Mouse (Mus musculus): ENCODE results near the gene Zfp780b. TPM values are rescaled to one million over a fixed set of nuclear protein-coding genes. Genes with fewer than 3 reads are reported as not detected.
"Not testable (repeated sequence)": the region's sequence is repeated elsewhere in the genome, so short reads cannot be mapped to it uniquely, and the experiment has no call there.

The Zfp780b gene
- polyA plus RNA-seq (2015; fragmentation: Nextera tagmentation; extraction: Ambion mirVana) = 12.9 and 14.3 TPM in 2 replicates

DNA sequence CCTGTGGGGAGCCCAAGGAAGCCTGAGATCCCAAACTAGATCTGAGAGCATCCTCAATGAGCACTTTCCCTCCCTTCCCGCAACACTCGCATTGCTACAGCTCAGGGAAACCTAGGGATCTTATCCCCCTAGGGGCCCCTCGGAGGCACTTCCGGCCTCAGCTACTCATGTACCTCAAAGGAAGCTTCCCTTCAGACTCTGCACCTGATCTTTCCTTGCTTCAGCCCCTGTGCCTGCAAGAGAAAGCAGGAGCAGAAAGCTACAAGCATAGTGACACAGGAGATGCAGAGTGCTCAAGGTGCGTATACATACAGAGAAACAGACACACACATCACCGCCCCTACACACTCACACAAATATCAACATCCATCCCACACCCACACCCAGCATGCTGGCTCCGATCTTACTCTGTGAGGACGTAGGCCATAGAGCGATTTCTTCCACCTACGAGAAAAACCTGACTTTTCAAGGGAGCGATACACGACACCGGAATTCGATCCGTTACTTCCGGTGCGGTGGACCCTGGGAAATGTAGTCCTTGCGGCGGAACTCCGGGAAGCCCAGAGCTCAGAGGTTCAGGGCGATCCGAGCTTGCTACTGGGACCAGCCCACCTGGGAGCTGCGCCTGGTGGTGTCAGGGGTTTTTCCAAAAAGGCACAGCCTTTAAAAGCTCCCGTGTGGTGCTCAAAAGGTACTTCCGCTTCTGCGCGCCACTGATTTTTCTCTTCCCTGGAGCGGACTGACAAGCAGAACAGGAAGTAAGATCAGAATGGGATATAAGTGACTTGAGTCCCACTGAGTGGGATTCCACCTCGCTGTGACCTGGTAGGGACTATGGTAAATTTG, at the start of gene Zfp780b:
Gene Zfp780b, minus strand, starts transcription at position 489 of the 846 bp plus-strand sequence.
- WGBS = under 1% methylated on average over 29 of the region's 29 CpGs
- ATAC-seq (replicated peaks; ENCODE audit: extremely low read depth, insufficient read depth, low FRiP score) = peak; percentile 86
- peaks cover 11% of the 10 kb centered on the region; the same call in 1 of the 2 replicates for H3K4me1 ChIP-seq (ENCODE audit: control insufficient read depth, insufficient read depth, low read length)

DNA sequence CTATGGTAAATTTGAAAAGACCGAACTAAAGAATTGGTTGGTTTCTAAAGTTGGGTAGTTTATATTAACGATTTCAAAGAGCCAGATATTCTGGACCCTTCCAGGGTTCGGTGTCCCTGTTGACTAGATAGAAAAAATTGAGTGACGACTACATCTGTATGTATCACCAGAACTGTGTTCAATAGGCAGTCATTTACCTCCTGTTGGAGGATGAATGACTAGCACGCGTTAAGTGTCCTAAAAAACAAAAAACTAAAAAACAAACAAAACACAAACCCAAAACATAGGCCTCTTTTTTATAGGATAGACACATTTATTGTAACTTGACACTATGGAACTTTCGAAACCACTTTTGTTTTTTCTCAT, 35.5 kb upstream of the Zfp780b start:
- no peaks in the 10 kb centered on the region for H3K36me3 ChIP-seq (ENCODE audit: control insufficient read depth, insufficient read depth)
- H3K4me3 ChIP-seq (ENCODE audit: low read length) = peak overlapping the region; percentile 82
- peak overlapping the region; percentile 97 for H3K4me2 ChIP-seq (ENCODE audit: low read depth, low read length)
- peaks cover 6% of the 10 kb centered on the region for H3K9me3 ChIP-seq (replicated peaks; ENCODE audit: control insufficient read depth, low read length)
- peak overlapping the region; percentile 88 for H3K9ac ChIP-seq (ENCODE audit: low read length)
- WGBS = 28% methylated on average over 7 of the region's 7 CpGs
- H3K4me1 ChIP-seq (ENCODE audit: control insufficient read depth, insufficient read depth, low read length) = peaks cover 8% of the 10 kb centered on the region
- no peak for ATAC-seq (replicated peaks; ENCODE audit: extremely low read depth, insufficient read depth, low FRiP score)
- H3K27ac ChIP-seq (ENCODE audit: low read length) = no peak overlapping the region
- H3K27me3 ChIP-seq (ENCODE audit: control insufficient read depth, insufficient read depth, low read length) = no peaks in the 10 kb centered on the region

More for the DNA sequence above, at the start of gene Zfp780b:
- Histone ChIP-seq H3K9ac (ENCODE audit: low read length) (peak within 1 kb of the TSS; percentile 89), H3K9me3 (replicated peaks; ENCODE audit: control insufficient read depth, low read length) (peaks cover 22% of the 10 kb centered on the region), H3K4me3 (ENCODE audit: low read length) (peak within 1 kb of the TSS; percentile 93), H3K4me2 (ENCODE audit: low read depth, low read length) (peak within 1 kb of the TSS; percentile 85), H3K27me3 (ENCODE audit: control insufficient read depth, insufficient read depth, low read length) (no peaks in the 10 kb centered on the region), H3K27ac (ENCODE audit: low read length) (peak within 1 kb of the TSS; percentile 84), H3K36me3 (ENCODE audit: control insufficient read depth, insufficient read depth) (peaks cover 4% of the 10 kb centered on the region)

DNA sequence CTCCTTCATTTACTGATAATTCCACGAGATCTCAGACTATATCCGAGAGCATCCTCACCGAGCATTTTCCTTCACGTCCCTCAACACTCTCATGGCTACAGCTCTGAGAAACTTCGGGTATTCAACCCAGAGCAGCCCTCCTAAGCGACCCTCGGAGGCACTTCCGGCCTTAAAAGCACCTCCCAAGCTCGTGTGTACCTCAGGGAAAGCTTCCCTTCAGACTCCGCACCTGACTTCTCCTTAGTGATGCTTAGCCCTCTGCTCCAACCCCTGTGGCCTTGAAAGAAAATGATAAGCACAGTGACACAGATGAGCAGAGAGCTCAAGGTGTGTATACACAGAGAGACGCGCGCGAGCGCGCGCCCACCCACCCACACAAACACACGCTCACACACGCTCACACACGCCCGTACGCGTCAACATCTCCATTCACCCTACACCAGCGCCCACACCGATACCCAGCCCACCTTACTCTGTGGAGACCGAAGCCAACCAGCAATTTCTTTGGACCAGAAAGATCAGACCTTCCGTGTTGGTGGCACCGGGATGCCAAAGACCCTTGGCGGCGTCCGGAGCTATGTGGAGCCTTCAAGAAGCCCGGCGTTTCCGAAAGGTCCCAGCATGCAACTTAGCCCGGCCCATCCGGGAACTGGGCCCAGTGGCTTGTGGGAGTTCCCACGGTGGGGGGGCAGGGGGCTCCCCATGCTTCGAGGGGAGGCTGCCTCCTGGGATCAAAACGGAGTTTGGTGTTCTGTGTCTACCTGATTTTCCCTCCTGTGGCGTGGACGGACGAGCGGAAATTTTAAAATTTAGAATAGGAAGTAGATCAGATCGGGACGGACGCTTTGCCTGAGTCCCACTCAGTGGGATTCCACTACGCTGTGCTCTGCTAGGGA, 34.8 kb upstream of the Zfp780b start, which contains the start of gene Zfp850:
Gene Zfp850, minus strand, starts transcription at position 567 of the 896 bp plus-strand sequence.
- no peaks in the 10 kb centered on the region for H3K27me3 ChIP-seq (ENCODE audit: control insufficient read depth, insufficient read depth, low read length)
- under 1% methylated on average over 47 of the region's 47 CpGs for WGBS
- no peaks in the 10 kb centered on the region for H3K36me3 ChIP-seq (ENCODE audit: control insufficient read depth, insufficient read depth)
- H3K9me3 ChIP-seq (replicated peaks; ENCODE audit: control insufficient read depth, low read length) = peaks cover 3% of the 10 kb centered on the region
- peak within 1 kb of the TSS; percentile 88 for H3K9ac ChIP-seq (ENCODE audit: low read length)
- peak within 1 kb of the TSS; percentile 97 for H3K4me2 ChIP-seq (ENCODE audit: low read depth, low read length)
- H3K4me1 ChIP-seq (ENCODE audit: control insufficient read depth, insufficient read depth, low read length) = peaks cover 8% of the 10 kb centered on the region
- H3K4me3 ChIP-seq (ENCODE audit: low read length) = peak within 1 kb of the TSS; percentile 82
- peak; percentile 90 for ATAC-seq (replicated peaks; ENCODE audit: extremely low read depth, insufficient read depth, low FRiP score)
- no peak within 1 kb of the TSS for H3K27ac ChIP-seq (ENCODE audit: low read length)

DNA sequence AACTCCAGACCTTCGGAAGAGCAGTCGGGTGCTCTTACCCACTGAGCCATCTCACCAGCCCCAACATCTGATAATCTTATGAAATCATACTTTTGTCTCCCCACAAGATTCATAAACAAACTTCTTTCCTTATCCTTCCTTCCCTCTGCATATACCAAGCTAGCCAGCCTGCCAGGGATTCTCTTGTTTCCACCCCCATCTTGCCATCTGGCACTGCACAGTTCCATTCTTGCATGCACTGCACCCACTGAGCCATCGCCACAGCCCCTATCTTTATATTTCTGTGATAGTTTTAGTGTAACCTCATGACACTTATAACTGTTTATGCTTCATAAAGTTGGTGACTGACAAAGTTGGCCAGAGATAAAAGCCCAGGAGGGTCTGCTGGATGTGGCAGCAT, 31.3 kb upstream of the Zfp780b start:
- Histone ChIP-seq H3K27ac (ENCODE audit: low read length) (no peak overlapping the region), H3K9me3 (replicated peaks; ENCODE audit: control insufficient read depth, low read length) (no peaks in the 10 kb centered on the region), H3K9ac (ENCODE audit: low read length) (no peak overlapping the region), H3K4me2 (ENCODE audit: low read depth, low read length) (no peak overlapping the region), H3K4me3 (ENCODE audit: low read length) (no peak overlapping the region), H3K27me3 (ENCODE audit: control insufficient read depth, insufficient read depth, low read length) (no peaks in the 10 kb centered on the region), H3K36me3 (ENCODE audit: control insufficient read depth, insufficient read depth) (peaks cover 4% of the 10 kb centered on the region; the same call in 1 of the 2 replicates), H3K4me1 (ENCODE audit: control insufficient read depth, insufficient read depth, low read length) (peaks cover 8% of the 10 kb centered on the region)
- 92% methylated on average over 3 of the region's 3 CpGs for WGBS
- ATAC-seq (replicated peaks; ENCODE audit: extremely low read depth, insufficient read depth, low FRiP score) = no peak

DNA sequence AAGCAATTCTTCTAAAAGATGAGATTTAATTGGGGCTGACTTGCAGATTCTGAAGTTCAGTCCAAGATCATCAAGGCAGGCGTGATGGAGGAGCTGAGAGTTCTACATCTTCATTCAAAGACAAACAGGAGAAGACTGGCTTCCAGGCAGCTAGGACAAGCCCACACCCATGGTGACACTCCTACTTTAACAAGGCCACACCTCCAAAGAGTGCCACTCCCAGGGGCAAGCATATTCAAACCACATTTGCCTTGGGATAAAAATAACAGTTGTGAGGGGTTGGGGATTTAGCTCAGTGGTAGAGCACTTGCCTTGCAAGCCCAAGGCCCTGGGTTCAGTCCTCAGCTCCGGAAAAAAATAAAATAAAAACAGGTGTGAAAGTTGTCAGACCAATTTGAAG, 3.2 kb upstream of the Zfp780b start:
- no peak overlapping the region for H3K4me2 ChIP-seq (ENCODE audit: low read depth, low read length)
- WGBS = 73% methylated on average over 2 of the region's 2 CpGs

DNA sequence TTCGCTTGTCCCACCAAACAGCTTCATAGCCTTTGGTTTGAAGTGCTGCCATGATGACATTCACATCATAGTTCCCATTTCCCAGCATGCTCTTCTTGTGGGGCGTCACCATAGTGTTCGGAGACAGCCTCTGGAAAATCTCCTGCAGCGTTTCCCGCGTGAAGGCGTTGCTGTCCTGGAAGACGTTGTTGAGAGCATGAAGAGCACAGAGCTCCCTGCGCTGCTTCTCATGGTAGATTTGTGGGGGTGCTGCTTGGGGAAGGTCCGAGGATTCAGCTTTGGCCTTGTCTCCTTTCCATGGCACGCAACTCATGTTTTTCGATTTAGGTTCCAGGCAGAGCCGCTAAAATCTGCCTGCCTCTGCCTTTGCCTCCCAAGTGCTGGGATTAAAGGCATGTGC, 29.5 kb downstream of the Zfp780b start:
- not testable (repeated sequence) for ATAC-seq (replicated peaks; ENCODE audit: extremely low read depth, insufficient read depth, low FRiP score); H3K9ac ChIP-seq (ENCODE audit: low read length); H3K9me3 ChIP-seq (replicated peaks; ENCODE audit: control insufficient read depth, low read length); H3K4me3 ChIP-seq (ENCODE audit: low read length); H3K27ac ChIP-seq (ENCODE audit: low read length); H3K4me1 ChIP-seq (ENCODE audit: control insufficient read depth, insufficient read depth, low read length); H3K27me3 ChIP-seq (ENCODE audit: control insufficient read depth, insufficient read depth, low read length); H3K36me3 ChIP-seq (ENCODE audit: control insufficient read depth, insufficient read depth); H3K4me2 ChIP-seq (ENCODE audit: low read depth, low read length)
- 85% methylated on average over 13 of the region's 13 CpGs for WGBS

More for the DNA sequence above, 3.2 kb upstream of the Zfp780b start:
- Histone ChIP-seq H3K9me3 (replicated peaks; ENCODE audit: control insufficient read depth, low read length) (peaks cover 43% of the 10 kb centered on the region), H3K4me3 (ENCODE audit: low read length) (no peak overlapping the region), H3K27me3 (ENCODE audit: control insufficient read depth, insufficient read depth, low read length) (no peaks in the 10 kb centered on the region), H3K36me3 (ENCODE audit: control insufficient read depth, insufficient read depth) (peaks cover 9% of the 10 kb centered on the region), H3K27ac (ENCODE audit: low read length) (no peak overlapping the region), H3K4me1 (ENCODE audit: control insufficient read depth, insufficient read depth, low read length) (peaks cover 11% of the 10 kb centered on the region; the same call in 1 of the 2 replicates), H3K9ac (ENCODE audit: low read length) (no peak overlapping the region)
- ATAC-seq (replicated peaks; ENCODE audit: extremely low read depth, insufficient read depth, low FRiP score) = no peak

DNA sequence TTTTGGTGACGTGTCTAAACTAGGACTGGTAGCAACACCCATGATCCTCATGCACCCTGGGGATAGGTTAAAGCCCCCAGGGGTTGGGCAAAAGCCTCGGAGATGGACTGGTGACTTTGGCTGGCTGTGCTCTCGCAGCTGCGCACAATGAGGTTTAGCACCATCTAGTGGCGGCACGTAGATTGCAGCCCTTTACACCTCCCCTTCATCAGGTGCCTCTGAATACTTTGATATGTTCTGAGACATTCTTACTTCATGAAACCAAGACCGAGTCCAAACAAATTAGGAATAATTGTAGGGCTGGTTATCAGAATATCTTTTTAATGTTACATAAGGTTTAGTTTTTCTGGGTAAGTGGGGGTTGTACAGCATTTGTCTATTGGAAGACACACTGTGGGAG, 37.1 kb downstream of the Zfp780b start:
- H3K27ac ChIP-seq (ENCODE audit: low read length); H3K9me3 ChIP-seq (replicated peaks; ENCODE audit: control insufficient read depth, low read length); H3K36me3 ChIP-seq (ENCODE audit: control insufficient read depth, insufficient read depth); H3K4me1 ChIP-seq (ENCODE audit: control insufficient read depth, insufficient read depth, low read length); H3K9ac ChIP-seq (ENCODE audit: low read length); ATAC-seq (replicated peaks; ENCODE audit: extremely low read depth, insufficient read depth, low FRiP score); H3K4me3 ChIP-seq (ENCODE audit: low read length); H3K27me3 ChIP-seq (ENCODE audit: control insufficient read depth, insufficient read depth, low read length); H3K4me2 ChIP-seq (ENCODE audit: low read depth, low read length): not testable (repeated sequence)
- WGBS = 34% methylated on average over 4 of the region's 7 CpGs

DNA sequence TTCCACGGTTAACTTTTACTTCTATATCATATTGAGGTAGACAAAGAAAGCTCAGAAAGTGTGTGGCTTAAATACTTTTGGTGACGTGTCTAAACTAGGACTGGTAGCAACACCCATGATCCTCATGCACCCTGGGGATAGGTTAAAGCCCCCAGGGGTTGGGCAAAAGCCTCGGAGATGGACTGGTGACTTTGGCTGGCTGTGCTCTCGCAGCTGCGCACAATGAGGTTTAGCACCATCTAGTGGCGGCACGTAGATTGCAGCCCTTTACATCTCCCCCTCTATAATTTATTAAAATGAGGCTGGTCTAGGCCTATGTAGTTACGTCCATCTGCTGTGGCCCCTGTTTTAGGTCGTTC, 45.2 kb downstream of the Zfp780b start:
- Histone ChIP-seq H3K4me3 (ENCODE audit: low read length) (peak overlapping the region; percentile 41), H3K4me2 (ENCODE audit: low read depth, low read length) (peak overlapping the region; percentile 61; the same call in 1 of the 2 replicates), H3K9ac (ENCODE audit: low read length) (peak overlapping the region; percentile 54; the same call in 1 of the 2 replicates)
- H3K36me3 ChIP-seq (ENCODE audit: control insufficient read depth, insufficient read depth); H3K9me3 ChIP-seq (replicated peaks; ENCODE audit: control insufficient read depth, low read length); H3K4me1 ChIP-seq (ENCODE audit: control insufficient read depth, insufficient read depth, low read length); H3K27ac ChIP-seq (ENCODE audit: low read length); H3K27me3 ChIP-seq (ENCODE audit: control insufficient read depth, insufficient read depth, low read length); ATAC-seq (replicated peaks; ENCODE audit: extremely low read depth, insufficient read depth, low FRiP score): not testable (repeated sequence)
- 50% methylated on average over 1 of the region's 9 CpGs for WGBS
